Mouse (Mus musculus) kidney, adult 2 months (tissue): ENCODE data around the gene Aoah. TPM values are rescaled to one million over a fixed set of nuclear protein-coding genes. Genes with fewer than 3 reads are reported as not detected.

Source experiments
- DNase-seq: peaks from one replicate; pipeline ENCODE4 v3.0.0; 2021
- H3K27ac ChIP-seq: fragments of 200-500 bp; 2 replicates; pipeline ENCODE4 v1.5.1; 2012; ENCODE audit warnings: low read depth, low read length, control low read depth, inconsistent platforms; ENCODE audit not compliant: insufficient read depth
- H3K27me3 ChIP-seq: fragments of 200-500 bp; replicated peaks from 2 replicates; pipeline ENCODE4 v1.6.1; 2012; ENCODE audit warnings: mild to moderate bottlenecking, moderate library complexity, low read length, inconsistent platforms; ENCODE audit not compliant: control insufficient read depth, insufficient read depth
- H3K36me3 ChIP-seq: fragments of 200-500 bp; 2 replicates; pipeline ENCODE4 v1.6.1; 2012; ENCODE audit warnings: mild to moderate bottlenecking, moderate library complexity, low read length, inconsistent platforms; ENCODE audit not compliant: control insufficient read depth, insufficient read depth
- H3K4me1 ChIP-seq: fragments of 200-500 bp; 2 replicates; pipeline ENCODE4 v1.6.1; 2011; ENCODE audit warnings: low read length; ENCODE audit not compliant: control insufficient read depth, insufficient read depth
- H3K4me3 ChIP-seq: fragments of 200-500 bp; 2 replicates; pipeline ENCODE4 v1.5.1; 2011; ENCODE audit warnings: mild to moderate bottlenecking, low read depth, low read length, control low read depth; ENCODE audit not compliant: insufficient read depth
- CTCF ChIP-seq: fragments of 200-500 bp; conservative IDR thresholded peaks from 2 replicates; pipeline ENCODE4 v1.5.1; 2011; ENCODE audit warnings: low read depth, mild to moderate bottlenecking, control low read depth, low read length, moderate library complexity, mixed read lengths; ENCODE audit not compliant: insufficient read depth, insufficient read length
- POLR2A ChIP-seq: fragments of 200-500 bp; IDR thresholded peaks from one replicate; pipeline ENCODE4 v1.6.1; 2011; ENCODE audit warnings: low read depth, low read length, control low read depth
- WGBS: fragments of 180-500 bp; shearing (Covaris S2); methylation state at CpG from one replicate; pipeline ENCODE4 v1.1.7; 2018; 5-methylcytosine and 5-hydroxymethylcytosine counted together
- polyA plus RNA-seq: library from polyadenylated mRNA; depleted of rRNA; stranded (reverse); fragments of >200 nt; gene quantifications from 2 replicates; pipeline ENCODE4 v1.2.3, GENCODE M21; 2012

Aoah gene
- polyA plus RNA-seq, 1 experiment, result 40.5 TPM

- 52% methylated on average over 6 of the region's 6 CpGs for WGBS
- TF ChIP-seq POLR2A (no peak), CTCF (peak; percentile 50)
These were observed 146.5 kb downstream of the Aoah start for GRCm38 (mm10) chr13:20940389-20940788.

GRCm38 (mm10) chr13:20941707-20942106 lies 147.8 kb downstream of the Aoah start:
- peak; percentile 34 for DNase-seq
- Histone ChIP-seq H3K27ac (no peak overlapping the region), H3K4me3 (no peak overlapping the region), H3K27me3 (no peaks in the 10 kb centered on the region), H3K4me1 (no peaks in the 10 kb centered on the region), H3K36me3 (no peaks in the 10 kb centered on the region)
- WGBS, result 88% methylated on average over 4 of the region's 4 CpGs
- no peak for TF ChIP-seq CTCF

More at GRCm38 (mm10) chr13:20940389-20940788, 146.5 kb downstream of the Aoah start:
- peak; percentile 42 for DNase-seq
- Histone ChIP-seq H3K4me3 (no peak overlapping the region), H3K27me3 (no peaks in the 10 kb centered on the region), H3K27ac (no peak overlapping the region), H3K4me1 (no peaks in the 10 kb centered on the region), H3K36me3 (no peaks in the 10 kb centered on the region)

- H3K27ac ChIP-seq, result no peak overlapping the region
- 76% methylated on average over 3 of the region's 3 CpGs for WGBS
- no peak for DNase-seq
- no peaks in the 10 kb centered on the region for H3K36me3 ChIP-seq
- TF ChIP-seq CTCF (no peak), POLR2A (no peak)
- no peak overlapping the region for H3K4me3 ChIP-seq
- no peaks in the 10 kb centered on the region for H3K27me3 ChIP-seq
- H3K4me1 ChIP-seq, result no peaks in the 10 kb centered on the region
These were observed 169.2 kb downstream of the Aoah start for GRCm38 (mm10) chr13:20963086-20963485.

GRCm38 (mm10) chr13:20981234-20982230 lies 187.6 kb downstream of the Aoah start:
- Histone ChIP-seq H3K27me3 (no peaks in the 10 kb centered on the region), H3K4me1 (no peaks in the 10 kb centered on the region), H3K27ac (no peak overlapping the region), H3K36me3 (no peaks in the 10 kb centered on the region), H3K4me3 (no peak overlapping the region)
- DNase-seq, result peak; percentile 64
- TF ChIP-seq POLR2A, result no peak
- TF ChIP-seq CTCF, result no peak
- WGBS, result 80% methylated on average over 8 of the region's 8 CpGs

GRCm38 (mm10) chr13:20985510-20985909 lies 191.6 kb downstream of the Aoah start:
- H3K27me3 ChIP-seq, result no peaks in the 10 kb centered on the region
- no peak overlapping the region for H3K27ac ChIP-seq
- no peaks in the 10 kb centered on the region for H3K36me3 ChIP-seq
- H3K4me3 ChIP-seq, result no peak overlapping the region
- no peak for TF ChIP-seq POLR2A
- TF ChIP-seq CTCF, result no peak
- H3K4me1 ChIP-seq, result no peaks in the 10 kb centered on the region
- no peak for DNase-seq

- no peak for DNase-seq
- Histone ChIP-seq H3K4me3 (no peak overlapping the region), H3K27ac (no peak overlapping the region), H3K4me1 (no peaks in the 10 kb centered on the region), H3K27me3 (no peaks in the 10 kb centered on the region), H3K36me3 (no peaks in the 10 kb centered on the region)
- TF ChIP-seq POLR2A (no peak), CTCF (no peak)
These were observed 192.0 kb downstream of the Aoah start for GRCm38 (mm10) chr13:20985961-20986360.

DNA sequence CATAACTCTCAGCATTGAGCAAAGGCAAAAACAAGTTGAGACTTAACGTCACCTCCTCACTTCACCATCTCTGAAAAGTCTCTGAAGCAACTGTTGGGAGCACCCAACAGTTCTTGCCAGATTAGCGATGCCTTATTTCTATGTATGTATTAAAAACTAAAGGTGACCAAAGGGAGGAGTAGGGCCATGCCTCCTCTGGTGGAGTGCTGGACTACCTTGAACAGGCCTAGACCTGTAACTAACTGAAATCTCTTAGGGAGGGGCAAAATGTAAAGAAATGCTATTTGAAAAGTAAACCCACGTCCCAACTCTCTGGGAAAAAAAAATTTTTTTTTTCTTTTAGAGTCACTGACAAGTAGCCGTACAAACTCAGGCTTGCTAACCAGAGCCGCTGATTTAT lies 211.3 kb downstream of the Aoah start:
- TF ChIP-seq POLR2A (no peak), CTCF (no peak)
- 88% methylated on average over 5 of the region's 5 CpGs for WGBS
- no peaks in the 10 kb centered on the region for H3K4me1 ChIP-seq
- no peak overlapping the region for H3K27ac ChIP-seq
- H3K4me3 ChIP-seq, result no peak overlapping the region
- H3K27me3 ChIP-seq, result no peaks in the 10 kb centered on the region
- DNase-seq, result no peak
- no peaks in the 10 kb centered on the region for H3K36me3 ChIP-seq
